Mouse (Mus musculus) midbrain, embryonic 15.5 days (tissue): ENCODE results near the gene Ager. TPM values are rescaled to one million over a fixed set of nuclear protein-coding genes. Genes with fewer than 3 reads are reported as not detected.

ENCODE experiments used
- ATAC-seq: fragments of 200-750 bp; cut with Nextera tagmentation; replicated peaks from 2 replicates; pipeline ENCODE4 v1.8.0; 2017; ENCODE audit warnings: moderate TSS enrichment
- H3K27ac ChIP-seq: fragments of 300-500 bp; sonication (generic); 2 replicates; pipeline ENCODE4 v1.5.1; 2015; ENCODE audit warnings: mild to moderate bottlenecking, inconsistent platforms
- H3K27me3 ChIP-seq: fragments of 300-500 bp; sonication (generic); replicated peaks from 2 replicates; pipeline ENCODE4 v1.6.1; 2015; ENCODE audit warnings: inconsistent platforms
- H3K36me3 ChIP-seq: fragments of 300-500 bp; sonication (generic); replicated peaks from 2 replicates; pipeline ENCODE4 v1.6.1; 2015; ENCODE audit warnings: inconsistent platforms
- H3K4me1 ChIP-seq: fragments of 300-500 bp; sonication (generic); 2 replicates; pipeline ENCODE4 v1.6.1; 2015; ENCODE audit warnings: inconsistent platforms
- H3K4me2 ChIP-seq: fragments of 300-500 bp; sonication (generic); 2 replicates; pipeline ENCODE4 v1.6.1; 2015; ENCODE audit warnings: inconsistent platforms, mild to moderate bottlenecking, moderate library complexity
- H3K4me3 ChIP-seq: fragments of 300-500 bp; sonication (generic); 2 replicates; pipeline ENCODE4 v1.5.1; 2015; ENCODE audit warnings: mild to moderate bottlenecking, inconsistent platforms
- H3K9ac ChIP-seq: fragments of 300-500 bp; sonication (generic); 2 replicates; pipeline ENCODE4 v1.6.1; 2015; ENCODE audit warnings: mild to moderate bottlenecking, inconsistent platforms
- H3K9me3 ChIP-seq: fragments of 300-500 bp; sonication (generic); 2 replicates; pipeline ENCODE4 v1.6.1; 2016; ENCODE audit warnings: inconsistent platforms
- WGBS: fragments of 180-500 bp; shearing (Covaris S2); methylation state at CpG from one replicate; pipeline ENCODE4 v1.1.7; 2015; ENCODE audit warnings: mixed read lengths; 5-methylcytosine and 5-hydroxymethylcytosine counted together
- polyA plus RNA-seq: library from polyadenylated mRNA; unstranded; fragments of >200 nt; fragmentation: Nextera tagmentation; extraction: Ambion mirVana; gene quantifications from 2 replicates; pipeline ENCODE4 v1.2.1, GENCODE M21; 2015

The Ager gene
- polyA plus RNA-seq, 1 experiment from 2014 or later, result 1.8 TPM

DNA sequence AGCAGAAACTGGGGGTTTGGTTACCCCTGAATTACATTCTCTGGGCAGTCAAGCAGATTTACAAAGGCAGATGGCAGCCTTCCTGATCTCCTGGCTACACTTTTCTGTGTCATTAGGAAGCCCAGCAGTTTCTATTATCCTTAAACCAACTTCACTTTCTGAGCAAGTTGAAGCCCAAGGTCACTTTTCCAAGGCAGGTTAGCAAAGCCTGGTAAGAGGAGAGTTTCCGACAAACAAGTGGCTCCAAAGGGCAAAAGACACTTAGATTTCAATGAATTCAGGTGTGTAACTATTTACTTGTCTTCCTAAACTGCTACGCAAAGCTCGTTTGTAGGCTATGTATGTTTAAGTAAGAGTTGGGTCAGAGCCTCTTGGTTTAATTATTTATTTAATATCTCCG lies 45.7 kb downstream of the Ager start:
- Histone ChIP-seq H3K4me3 (no peak overlapping the region), H3K4me2 (no peak overlapping the region), H3K36me3 (no peaks in the 10 kb centered on the region), H3K27ac (no peak overlapping the region), H3K9me3 (no peaks in the 10 kb centered on the region), H3K27me3 (no peaks in the 10 kb centered on the region), H3K9ac (no peak overlapping the region), H3K4me1 (peaks cover 35% of the 10 kb centered on the region)
- 93% methylated on average over 4 of the region's 4 CpGs for WGBS
- no peak for ATAC-seq

DNA sequence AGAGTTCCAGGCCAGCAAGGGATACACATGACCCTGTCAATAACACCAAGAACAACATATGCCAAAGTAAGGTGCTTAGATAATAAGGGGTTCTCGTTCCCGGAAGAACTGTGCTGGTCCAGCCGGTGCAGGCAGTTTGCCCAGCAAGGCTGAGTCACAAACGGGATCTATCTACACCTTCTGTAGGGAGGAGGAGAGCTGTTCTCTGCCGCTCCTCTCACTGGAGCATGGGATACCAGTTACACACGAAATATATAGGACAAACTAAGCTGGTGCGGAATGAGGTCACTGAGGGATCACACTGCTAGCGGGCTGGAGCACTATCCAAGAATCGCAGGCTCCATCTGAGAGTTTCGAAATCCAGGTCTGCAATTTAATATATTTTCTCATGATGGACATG lies 46.3 kb downstream of the Ager start:
- Histone ChIP-seq H3K4me1 (peaks cover 40% of the 10 kb centered on the region), H3K27ac (peak overlapping the region; percentile 81), H3K27me3 (no peaks in the 10 kb centered on the region), H3K4me2 (0 out of 2 replicates have a peak overlapping the region, but pooled peaks have one; percentile 82), H3K9me3 (no peaks in the 10 kb centered on the region), H3K9ac (no peak overlapping the region), H3K36me3 (no peaks in the 10 kb centered on the region), H3K4me3 (0 out of 2 replicates have a peak overlapping the region, but pooled peaks have one; percentile 57)
- WGBS, result 88% methylated on average over 10 of the region's 10 CpGs
- ATAC-seq, result no peak

DNA sequence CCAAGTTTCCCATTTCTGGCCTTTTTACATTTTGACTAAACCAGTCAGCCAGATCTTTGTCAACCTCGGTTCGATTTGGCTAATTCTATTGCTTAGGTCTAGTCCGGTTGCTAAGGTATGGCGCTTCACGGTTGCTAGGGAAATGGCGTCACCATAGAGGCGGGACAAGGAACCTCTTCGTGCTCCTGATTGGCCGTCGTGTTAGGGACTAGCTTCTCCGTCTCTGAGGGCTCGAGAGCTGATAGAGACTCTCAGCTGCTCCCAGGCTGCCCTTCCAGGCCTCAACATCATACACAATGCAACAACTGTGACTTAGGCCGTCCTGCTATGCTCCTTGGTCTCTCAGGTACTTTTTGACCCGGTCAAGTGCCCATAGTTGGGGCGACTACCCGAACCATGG lies 46.9 kb downstream of the Ager start, which contains the start of gene Fkbpl:
Gene Fkbpl, plus strand, starts transcription at position 157 of the 400 bp plus-strand sequence.
- ATAC-seq, result peak; percentile 77
- Histone ChIP-seq H3K4me1 (peaks cover 40% of the 10 kb centered on the region), H3K27me3 (no peaks in the 10 kb centered on the region), H3K9ac (peak within 1 kb of the TSS; percentile 64), H3K4me2 (peak within 1 kb of the TSS; percentile 82), H3K27ac (peak within 1 kb of the TSS; percentile 81), H3K36me3 (no peaks in the 10 kb centered on the region), H3K4me3 (peak within 1 kb of the TSS; percentile 57), H3K9me3 (no peaks in the 10 kb centered on the region)
- WGBS, result under 1% methylated on average over 16 of the region's 16 CpGs

DNA sequence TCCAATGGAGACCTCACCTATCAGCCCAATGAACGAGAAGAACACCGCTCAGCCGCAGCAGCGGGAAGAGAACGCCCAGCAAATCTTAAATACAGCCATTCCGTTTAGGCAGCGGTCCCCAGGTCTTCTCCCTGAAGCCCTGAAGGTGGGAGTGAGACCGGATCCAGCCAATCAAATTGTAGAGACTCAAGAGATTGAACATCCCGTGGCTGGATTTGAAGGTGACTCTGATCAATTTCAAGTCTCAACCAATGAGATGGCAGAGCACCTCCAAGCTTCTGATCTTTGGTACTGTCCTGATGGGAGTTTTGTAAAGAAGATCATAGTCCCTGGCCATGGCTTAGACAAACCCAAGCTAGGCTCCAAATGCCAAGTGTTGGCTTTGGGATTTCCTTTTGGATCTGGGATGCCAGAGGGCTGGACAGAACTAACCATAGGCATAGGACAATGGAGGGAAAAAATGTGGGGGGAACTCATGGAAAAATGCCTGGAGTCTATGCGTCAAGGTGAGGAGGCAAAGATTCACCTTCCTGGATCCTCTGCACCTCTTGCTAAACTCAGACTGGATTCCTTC lies 47.7 kb downstream of the Ager start:
- H3K27ac ChIP-seq, result peak overlapping the region; percentile 81

GRCm38 (mm10) chr17:34645831-34646511 lies 48.3 kb downstream of the Ager start:
- ATAC-seq, result no peak
- H3K9ac ChIP-seq, result no peak overlapping the region
- 88% methylated on average over 30 of the region's 30 CpGs for WGBS
- H3K27me3 ChIP-seq, result no peaks in the 10 kb centered on the region
- H3K4me3 ChIP-seq, result peak overlapping the region; percentile 70
- H3K27ac ChIP-seq, result no peak overlapping the region
- peaks cover 39% of the 10 kb centered on the region for H3K4me1 ChIP-seq
- no peaks in the 10 kb centered on the region for H3K9me3 ChIP-seq
- peak overlapping the region; percentile 82 for H3K4me2 ChIP-seq
- peaks cover 10% of the 10 kb centered on the region; the same call in 1 of the 2 replicates for H3K36me3 ChIP-seq

More for the DNA sequence above, 47.7 kb downstream of the Ager start:
- H3K4me3 ChIP-seq, result peak overlapping the region; percentile 57
- H3K27me3 ChIP-seq, result no peaks in the 10 kb centered on the region
- peak overlapping the region; percentile 82 for H3K4me2 ChIP-seq
- H3K36me3 ChIP-seq, result peaks cover 4% of the 10 kb centered on the region; the same call in 1 of the 2 replicates
- peak overlapping the region; percentile 64 for H3K9ac ChIP-seq
- no peaks in the 10 kb centered on the region for H3K9me3 ChIP-seq
- peaks cover 40% of the 10 kb centered on the region for H3K4me1 ChIP-seq
- 48% methylated on average over 10 of the region's 10 CpGs for WGBS
- ATAC-seq, result no peak

- Histone ChIP-seq H3K4me2 (peak within 1 kb of the TSS; percentile 82), H3K4me1 (peaks cover 34% of the 10 kb centered on the region), H3K4me3 (peak within 1 kb of the TSS; percentile 70), H3K27ac (peak within 1 kb of the TSS; percentile 78), H3K9me3 (no peaks in the 10 kb centered on the region), H3K27me3 (no peaks in the 10 kb centered on the region), H3K36me3 (peaks cover 14% of the 10 kb centered on the region; the same call in 1 of the 2 replicates), H3K9ac (peak within 1 kb of the TSS; percentile 77)
- ATAC-seq, result peak; percentile 97
- under 1% methylated on average over 64 of the region's 66 CpGs for WGBS
Observed at GRCm38 (mm10) chr17:34646906-34647787, 49.5 kb downstream of the Ager start, which contains the start of gene Atf6b. Atf6b (plus strand) TSS chr17:34647146.

GRCm38 (mm10) chr17:34648141-34648890 lies 50.7 kb downstream of the Ager start:
- H3K4me1 ChIP-seq, result peaks cover 34% of the 10 kb centered on the region
- H3K9me3 ChIP-seq, result no peaks in the 10 kb centered on the region
- 82% methylated on average over 16 of the region's 16 CpGs for WGBS
- H3K9ac ChIP-seq, result no peak overlapping the region
- H3K4me2 ChIP-seq, result peak overlapping the region; percentile 82
- peak overlapping the region; percentile 70 for H3K4me3 ChIP-seq
- H3K27me3 ChIP-seq, result no peaks in the 10 kb centered on the region
- ATAC-seq, result no peak
- no peak overlapping the region for H3K27ac ChIP-seq
- H3K36me3 ChIP-seq, result peaks cover 25% of the 10 kb centered on the region; the same call in 1 of the 2 replicates

- Histone ChIP-seq H3K27me3 (no peaks in the 10 kb centered on the region), H3K36me3 (peaks cover 27% of the 10 kb centered on the region; the same call in 1 of the 2 replicates), H3K9me3 (no peaks in the 10 kb centered on the region), H3K9ac (no peak overlapping the region), H3K4me1 (peaks cover 34% of the 10 kb centered on the region), H3K4me3 (no peak overlapping the region), H3K27ac (no peak overlapping the region), H3K4me2 (no peak overlapping the region)
- 91% methylated on average over 18 of the region's 18 CpGs for WGBS
- no peak for ATAC-seq
Observed at GRCm38 (mm10) chr17:34649106-34649864, 51.6 kb downstream of the Ager start.

Other genes with a start within 250 kb of the Ager start
- not detected in 2 replicates for gene Btnl2, start 243.0 kb upstream of the Ager start, polyA plus RNA-seq
- not detected in 2 replicates for gene Btnl1, start 220.7 kb upstream of the Ager start, polyA plus RNA-seq
- gene BC051142, start 199.0 kb upstream of the Ager start, polyA plus RNA-seq, result 5.8 and 7.1 TPM in 2 replicates
- gene Btnl4, start 120.5 kb upstream of the Ager start, polyA plus RNA-seq, result not detected in 2 replicates
- not detected in 2 replicates for gene Btnl6, start 80.5 kb upstream of the Ager start, polyA plus RNA-seq
- gene Notch4, start 33.6 kb upstream of the Ager start, polyA plus RNA-seq, result 7.2 and 11.8 TPM in 2 replicates
- 3.8 and 5.1 TPM in 2 replicates for gene Gpsm3, start 8.1 kb upstream of the Ager start, polyA plus RNA-seq
- 10.2 and 10.7 TPM in 2 replicates for gene Pbx2, start 6.6 kb upstream of the Ager start, polyA plus RNA-seq
- 306 and 313 TPM in 2 replicates for gene Rnf5, start 5.8 kb downstream of the Ager start, polyA plus RNA-seq
- gene Agpat1, start 6.4 kb downstream of the Ager start, polyA plus RNA-seq, result 128 and 130 TPM in 2 replicates
- gene Egfl8, start 18.1 kb downstream of the Ager start, polyA plus RNA-seq, result 9.2 and 10.3 TPM in 2 replicates
- gene Ppt2, start 30.6 kb downstream of the Ager start, polyA plus RNA-seq, result 20.0 and 20.9 TPM in 2 replicates
- 10.7 and 10.8 TPM in 2 replicates for gene Prrt1, start 31.7 kb downstream of the Ager start, polyA plus RNA-seq
- 14.6 and 16.0 TPM in 2 replicates for gene Fkbpl, start 46.9 kb downstream of the Ager start, polyA plus RNA-seq
- gene Atf6b, start 49.3 kb downstream of the Ager start, polyA plus RNA-seq, result 123 and 125 TPM in 2 replicates
- 0.18 and 0.24 TPM in 2 replicates for gene Tnxb, start 72.7 kb downstream of the Ager start, polyA plus RNA-seq
- gene C4b, start 146.0 kb downstream of the Ager start, polyA plus RNA-seq, result 0.22 TPM in 2 replicates
- gene Cyp21a1, start 206.7 kb downstream of the Ager start, polyA plus RNA-seq, result not detected in 2 replicates
- 41.2 and 50.4 TPM in 2 replicates for gene Stk19, start 239.1 kb downstream of the Ager start, polyA plus RNA-seq
- 75.0 and 79.1 TPM in 2 replicates for gene Dxo, start 239.2 kb downstream of the Ager start, polyA plus RNA-seq